Mouse (Mus musculus) hindbrain, postnatal 0 days (tissue): Measurements from ENCODE around the gene Cars2. TPM values are rescaled to one million over a fixed set of nuclear protein-coding genes. Genes with fewer than 3 reads are reported as not detected.
"Not testable (repeated sequence)": the region's sequence is repeated elsewhere in the genome, so short reads cannot be mapped to it uniquely, and the experiment has no call there.

Experiments
- ATAC-seq: fragments of 200-750 bp; cut with Nextera tagmentation; 2 replicates; pipeline ENCODE4 v1.8.0; 2017; ENCODE audit warnings: mild to moderate bottlenecking, moderate TSS enrichment, moderate library complexity
- DNase-seq: peaks from one replicate; pipeline ENCODE4 v3.0.0-alpha.2; 2015; ENCODE audit warnings: low spot score
- H3K27ac ChIP-seq: fragments of 300-500 bp; sonication (generic); 2 replicates; pipeline ENCODE4 v1.5.1; 2014; ENCODE audit warnings: mild to moderate bottlenecking
- H3K27me3 ChIP-seq: fragments of 300-500 bp; sonication (generic); 2 replicates; pipeline ENCODE4 v1.6.1; 2014; ENCODE audit warnings: low read length, mixed read lengths; ENCODE audit not compliant: insufficient read depth
- H3K36me3 ChIP-seq: fragments of 300-500 bp; sonication (generic); 2 replicates; pipeline ENCODE4 v1.6.1; 2014; ENCODE audit warnings: low read length, mixed read lengths; ENCODE audit not compliant: insufficient read depth
- H3K4me1 ChIP-seq: fragments of 300-500 bp; sonication (generic); 2 replicates; pipeline ENCODE4 v1.6.1; 2014; ENCODE audit warnings: antibody characterized with exemption, low read length, mixed read lengths; ENCODE audit not compliant: insufficient read depth
- H3K4me2 ChIP-seq: fragments of 300-500 bp; sonication (generic); 2 replicates; pipeline ENCODE4 v1.6.1; 2014; ENCODE audit warnings: low read depth, mild to moderate bottlenecking, low read length, moderate library complexity, mixed read lengths
- H3K4me3 ChIP-seq: fragments of 300-500 bp; sonication (generic); 2 replicates; pipeline ENCODE4 v1.5.1; 2014; ENCODE audit warnings: low read length
- H3K9ac ChIP-seq: fragments of 300-500 bp; sonication (generic); replicated peaks from 2 replicates; pipeline ENCODE4 v1.6.1; 2014; ENCODE audit warnings: mild to moderate bottlenecking, low read length, moderate library complexity, mixed read lengths
- H3K9me3 ChIP-seq: fragments of 300-500 bp; sonication (generic); 2 replicates; pipeline ENCODE4 v1.6.1; 2016; ENCODE audit warnings: low read length, mixed read lengths
- CTCF ChIP-seq: IDR thresholded peaks from 2 replicates; pipeline ENCODE4 v1.5.1; 2016; ENCODE audit warnings: antibody characterized with exemption, control low read depth, low read depth
- WGBS: fragments of 180-500 bp; shearing (Covaris S2); extraction: QIAGEN DNeasy Blood & Tissue Kit; methylation state at CpG from one replicate; pipeline ENCODE4 v1.1.7; 2014; 5-methylcytosine and 5-hydroxymethylcytosine counted together
- polyA plus RNA-seq: library from polyadenylated mRNA; unstranded; fragments of >200 nt; fragmentation: Nextera tagmentation; extraction: Ambion mirVana; gene quantifications from 2 replicates; pipeline ENCODE4 v1.2.1, GENCODE M21; 2015
- total RNA-seq: library from RNA; depleted of rRNA; stranded (reverse); fragments of >200 nt; gene quantifications from 2 replicates; pipeline ENCODE4 v1.2.3, GENCODE M21; 2014

Gene Cars2
- total and polyA plus RNA-seq, 2 experiments from 2014 or later, result 19.3 to 42.6 TPM

DNA sequence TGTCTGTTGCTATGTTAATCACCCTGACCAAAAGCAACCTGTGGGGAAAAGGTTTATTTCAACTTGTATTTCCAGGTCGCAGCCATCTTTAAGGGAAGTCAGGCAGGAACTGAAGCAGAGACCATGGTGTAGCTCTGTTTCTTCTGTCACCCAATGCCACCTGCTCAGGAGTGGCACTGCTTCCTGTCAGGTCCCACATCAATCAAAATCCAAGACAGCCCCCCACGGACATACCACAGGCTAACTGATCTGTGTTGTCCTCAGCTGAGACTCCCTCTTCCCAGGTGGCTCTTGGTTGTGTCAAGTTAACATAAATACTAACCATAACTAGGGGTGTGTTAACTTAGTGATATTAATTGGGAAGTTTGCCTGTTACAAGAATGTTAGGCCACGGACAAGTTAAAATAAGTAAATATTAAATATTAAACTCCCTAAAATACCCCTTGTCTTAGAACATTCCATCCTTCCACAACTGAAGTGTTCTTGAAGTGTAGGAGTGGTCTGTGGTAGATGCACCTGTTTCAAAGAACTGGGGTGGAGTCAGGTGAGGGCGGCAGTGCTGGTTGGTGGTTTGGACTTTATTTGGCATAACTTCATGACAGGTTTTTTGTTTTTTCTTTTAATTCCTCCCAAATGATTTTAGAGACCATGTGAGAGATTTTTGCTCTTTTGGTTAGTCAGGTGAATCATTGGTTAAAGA lies 51.6 kb downstream of the Cars2 start:
- ATAC-seq (no peak), DNase-seq (no peak)
- H3K4me3 ChIP-seq, result no peak overlapping the region
- no peak for TF ChIP-seq CTCF
- no peaks in the 10 kb centered on the region for H3K9me3 ChIP-seq
- no peak overlapping the region for H3K27ac ChIP-seq
- H3K4me2 ChIP-seq, result no peak overlapping the region
- peaks cover 14% of the 10 kb centered on the region for H3K4me1 ChIP-seq
- peaks cover 8% of the 10 kb centered on the region; the same call in 1 of the 2 replicates for H3K36me3 ChIP-seq
- no peak overlapping the region for H3K9ac ChIP-seq
- 91% methylated on average over 4 of the region's 4 CpGs for WGBS
- H3K27me3 ChIP-seq, result no peaks in the 10 kb centered on the region

- no peak for DNase-seq
- peaks cover 14% of the 10 kb centered on the region for H3K4me1 ChIP-seq
- peak overlapping the region; percentile 90 for H3K4me3 ChIP-seq
- peak overlapping the region; percentile 91; the same call in 1 of the 2 replicates for H3K9ac ChIP-seq
- H3K27me3 ChIP-seq, result no peaks in the 10 kb centered on the region
- no peak for TF ChIP-seq CTCF
- ATAC-seq, result no peak
- WGBS, result 80% methylated on average over 12 of the region's 12 CpGs
- H3K27ac ChIP-seq, result peak overlapping the region; percentile 89; the same call in 1 of the 2 replicates
- H3K4me2 ChIP-seq, result peak overlapping the region; percentile 73
- no peaks in the 10 kb centered on the region for H3K9me3 ChIP-seq
- 0 out of 2 replicates have a peak, but pooled peaks cover under 1% of the 10 kb centered on the region for H3K36me3 ChIP-seq
These were observed 52.3 kb downstream of the Cars2 start for GRCm38 (mm10) chr8:11498281-11498680.

DNA sequence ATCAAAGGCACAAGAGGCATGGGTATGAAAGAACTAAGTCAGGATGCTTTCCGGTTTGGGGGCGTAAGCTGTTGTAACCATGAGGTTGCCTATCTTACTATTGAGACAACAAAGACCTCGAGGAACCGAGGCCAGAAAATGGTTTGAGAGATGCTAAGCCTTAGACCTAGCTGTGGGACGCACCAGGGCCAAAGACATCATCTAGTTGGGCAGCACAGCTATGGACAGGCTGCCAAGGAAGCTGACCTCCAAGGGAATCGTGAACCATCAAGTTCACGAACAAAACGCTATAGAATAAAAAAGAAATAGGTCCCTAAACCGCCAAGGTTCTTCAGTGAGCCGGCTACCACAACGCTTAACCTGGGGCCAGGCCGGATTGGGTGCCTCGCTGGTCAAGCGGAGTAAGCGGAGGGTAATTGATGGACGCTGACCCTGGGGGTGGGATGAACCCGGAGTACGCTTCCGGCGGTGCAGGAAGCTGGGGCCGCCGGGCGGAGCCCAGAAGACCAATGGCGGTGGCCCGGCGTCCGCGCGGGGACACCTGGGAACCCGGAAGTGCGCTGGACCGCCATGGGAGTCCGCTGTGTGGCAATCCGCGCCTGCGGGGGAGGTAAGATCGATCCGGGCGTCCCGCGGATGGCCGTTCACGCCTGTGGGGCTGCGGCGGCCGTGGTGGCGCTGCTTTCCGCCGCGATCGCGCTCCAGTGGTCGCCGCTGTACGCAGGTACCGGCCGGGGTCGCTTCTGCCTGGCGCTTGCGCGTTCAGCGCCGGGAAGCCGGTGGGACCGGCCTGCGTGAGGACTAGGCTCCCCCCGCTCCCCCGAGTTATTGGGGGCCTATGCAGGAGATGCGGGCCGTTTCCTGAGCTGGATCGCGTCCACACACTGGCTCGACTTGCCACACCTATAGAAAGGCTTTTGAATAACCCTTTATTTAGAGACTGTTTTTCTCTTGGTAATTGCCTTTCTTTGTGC lies 53.3 kb downstream of the Cars2 start, which contains the start of gene Naxd:
Naxd (plus strand) TSS at position 490 of the 974 bp plus-strand sequence.
- peak within 1 kb of the TSS; percentile 91 for H3K9ac ChIP-seq
- H3K27ac ChIP-seq, result peak within 1 kb of the TSS; percentile 89
- ATAC-seq, result peak; percentile 98
- H3K4me1 ChIP-seq, result peaks cover 14% of the 10 kb centered on the region
- WGBS, result 4% methylated on average over 52 of the region's 73 CpGs
- no peaks in the 10 kb centered on the region for H3K36me3 ChIP-seq
- H3K4me2 ChIP-seq, result peak within 1 kb of the TSS; percentile 73
- no peaks in the 10 kb centered on the region for H3K27me3 ChIP-seq
- H3K9me3 ChIP-seq, result no peaks in the 10 kb centered on the region
- no peak for TF ChIP-seq CTCF
- H3K4me3 ChIP-seq, result peak within 1 kb of the TSS; percentile 90
- DNase-seq, result peak; percentile 96

DNA sequence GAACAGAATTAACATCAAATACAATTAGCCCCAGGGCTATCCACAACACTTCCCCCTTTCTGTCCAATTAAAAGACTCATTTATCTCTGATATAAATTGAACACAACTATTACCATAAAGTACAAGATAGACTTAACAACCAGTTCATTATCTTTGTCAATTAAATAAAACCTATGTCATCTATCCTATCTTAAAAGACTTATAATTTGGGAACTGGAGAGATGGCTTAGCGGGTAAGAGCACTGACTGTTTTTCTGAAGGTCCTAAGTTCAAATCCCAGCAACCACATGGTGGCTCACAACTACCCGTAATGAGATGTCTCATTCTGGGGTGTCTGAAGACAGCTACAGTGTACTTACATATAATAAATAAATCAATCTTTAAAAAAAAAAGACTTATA lies 58.2 kb downstream of the Cars2 start:
- H3K9me3 ChIP-seq, DNase-seq, H3K4me1 ChIP-seq, H3K27ac ChIP-seq, H3K4me2 ChIP-seq, ATAC-seq, H3K9ac ChIP-seq, H3K27me3 ChIP-seq, H3K36me3 ChIP-seq, H3K4me3 ChIP-seq: not testable (repeated sequence)
- 82% methylated on average over 2 of the region's 2 CpGs for WGBS

- H3K36me3 ChIP-seq, result no peaks in the 10 kb centered on the region
- DNase-seq (no peak), ATAC-seq (no peak)
- no peaks in the 10 kb centered on the region for H3K27me3 ChIP-seq
- no peak overlapping the region for H3K9ac ChIP-seq
- H3K27ac ChIP-seq, result no peak overlapping the region
- WGBS, result 79% methylated on average over 4 of the region's 4 CpGs
- no peak overlapping the region for H3K4me2 ChIP-seq
- no peak overlapping the region for H3K4me3 ChIP-seq
- no peaks in the 10 kb centered on the region for H3K4me1 ChIP-seq
- H3K9me3 ChIP-seq, result no peaks in the 10 kb centered on the region
- TF ChIP-seq CTCF, result no peak
These were observed 63.4 kb downstream of the Cars2 start for GRCm38 (mm10) chr8:11487229-11487628.

GRCm38 (mm10) chr8:11486142-11486541 lies 64.4 kb downstream of the Cars2 start:
- no peak overlapping the region for H3K27ac ChIP-seq
- no peaks in the 10 kb centered on the region for H3K9me3 ChIP-seq
- ATAC-seq, result peak; percentile 67; the same call in 1 of the 2 replicates
- no peak overlapping the region for H3K4me2 ChIP-seq
- peak; percentile 92 for TF ChIP-seq CTCF
- no peak overlapping the region for H3K9ac ChIP-seq
- no peaks in the 10 kb centered on the region for H3K4me1 ChIP-seq
- peak; percentile 84 for DNase-seq
- H3K4me3 ChIP-seq, result no peak overlapping the region
- H3K36me3 ChIP-seq, result no peaks in the 10 kb centered on the region
- no peaks in the 10 kb centered on the region; the same call in 1 of the 2 replicates for H3K27me3 ChIP-seq
- WGBS, result 25% methylated on average over 7 of the region's 7 CpGs
